Mouse (Mus musculus): Measurements from ENCODE around the gene Gabrd.
"Not testable (repeated sequence)": the region's sequence is repeated elsewhere in the genome, so short reads cannot be mapped to it uniquely, and the experiment has no call there.

Gabrd gene

GRCm38 (mm10) chr4:155397511-155398221, at the start of gene Gabrd:
Gabrd (minus strand) TSS chr4:155398112.
- DNase-seq, result peak; percentile 81 to 83

- no peak for DNase-seq
These were observed 44.9 kb upstream of the Gabrd start for GRCm38 (mm10) chr4:155442808-155443207.

GRCm38 (mm10) chr4:155433993-155434392, 36.1 kb upstream of the Gabrd start:
- DNase-seq, result no peak

DNA sequence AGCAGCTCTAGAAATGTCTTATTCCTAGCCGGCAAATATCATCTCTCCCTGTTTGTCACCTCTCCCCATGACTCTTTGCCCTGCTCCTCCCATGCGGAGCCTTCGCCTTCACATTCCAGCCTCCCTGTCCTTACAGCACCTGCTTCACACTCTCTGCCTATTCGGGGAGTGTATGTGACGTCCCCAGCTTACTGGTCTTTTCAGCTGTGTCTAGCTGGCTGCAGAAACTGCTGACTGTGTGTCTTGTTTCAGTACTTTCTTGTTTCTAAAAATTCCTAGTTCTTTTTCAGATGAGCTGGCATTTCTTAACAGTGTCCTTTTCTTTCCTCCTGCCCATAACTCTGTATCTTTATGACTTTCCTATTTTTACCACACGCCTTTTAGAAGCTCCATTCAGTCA, 34.4 kb upstream of the Gabrd start:
- DNase-seq, result no peak

DNA sequence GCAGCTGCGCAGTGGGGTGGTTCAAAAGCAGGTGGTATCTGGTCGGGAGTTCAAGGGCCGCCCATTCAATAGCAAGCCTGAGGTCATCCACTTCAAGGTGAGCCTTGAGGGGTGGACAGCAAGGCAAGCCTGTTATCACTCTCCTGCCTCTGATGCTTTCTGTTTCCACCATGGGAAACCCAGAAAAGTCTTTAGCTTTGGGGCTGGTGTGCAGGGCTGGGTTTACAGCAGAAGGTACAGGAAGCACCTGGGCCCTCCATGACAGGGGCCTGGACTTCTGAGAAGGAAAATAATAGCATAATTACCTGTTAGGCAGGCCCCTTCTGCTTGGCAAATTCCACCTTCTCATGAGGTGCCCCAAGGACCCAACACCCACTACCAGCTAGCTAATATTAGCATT, 31.3 kb upstream of the Gabrd start:
- DNase-seq, result no peak

- DNase-seq, result no peak
These were observed 30.5 kb upstream of the Gabrd start for GRCm38 (mm10) chr4:155428442-155428841.

- no peak for DNase-seq
These were observed 28.4 kb upstream of the Gabrd start for GRCm38 (mm10) chr4:155426272-155426671.

DNA sequence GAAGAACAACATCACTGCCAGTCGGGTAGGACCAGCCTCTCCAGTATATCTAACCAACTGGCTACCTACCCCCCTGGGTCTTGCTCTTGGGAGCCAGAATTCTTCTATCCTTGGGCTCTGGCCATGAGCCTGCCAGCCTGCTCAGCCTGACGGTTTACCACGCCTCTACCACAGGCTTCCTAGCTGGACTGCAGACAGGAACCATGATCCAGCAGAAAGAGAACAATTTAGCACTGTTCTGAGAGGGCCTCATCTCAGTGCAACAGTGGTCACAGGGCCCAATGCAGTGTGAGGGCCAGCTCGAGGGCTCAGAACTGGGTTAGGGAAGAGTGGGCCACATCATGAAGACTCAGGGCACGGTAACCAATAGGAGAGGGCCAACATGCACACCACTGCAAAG, 26.1 kb upstream of the Gabrd start:
- no peak for DNase-seq

DNA sequence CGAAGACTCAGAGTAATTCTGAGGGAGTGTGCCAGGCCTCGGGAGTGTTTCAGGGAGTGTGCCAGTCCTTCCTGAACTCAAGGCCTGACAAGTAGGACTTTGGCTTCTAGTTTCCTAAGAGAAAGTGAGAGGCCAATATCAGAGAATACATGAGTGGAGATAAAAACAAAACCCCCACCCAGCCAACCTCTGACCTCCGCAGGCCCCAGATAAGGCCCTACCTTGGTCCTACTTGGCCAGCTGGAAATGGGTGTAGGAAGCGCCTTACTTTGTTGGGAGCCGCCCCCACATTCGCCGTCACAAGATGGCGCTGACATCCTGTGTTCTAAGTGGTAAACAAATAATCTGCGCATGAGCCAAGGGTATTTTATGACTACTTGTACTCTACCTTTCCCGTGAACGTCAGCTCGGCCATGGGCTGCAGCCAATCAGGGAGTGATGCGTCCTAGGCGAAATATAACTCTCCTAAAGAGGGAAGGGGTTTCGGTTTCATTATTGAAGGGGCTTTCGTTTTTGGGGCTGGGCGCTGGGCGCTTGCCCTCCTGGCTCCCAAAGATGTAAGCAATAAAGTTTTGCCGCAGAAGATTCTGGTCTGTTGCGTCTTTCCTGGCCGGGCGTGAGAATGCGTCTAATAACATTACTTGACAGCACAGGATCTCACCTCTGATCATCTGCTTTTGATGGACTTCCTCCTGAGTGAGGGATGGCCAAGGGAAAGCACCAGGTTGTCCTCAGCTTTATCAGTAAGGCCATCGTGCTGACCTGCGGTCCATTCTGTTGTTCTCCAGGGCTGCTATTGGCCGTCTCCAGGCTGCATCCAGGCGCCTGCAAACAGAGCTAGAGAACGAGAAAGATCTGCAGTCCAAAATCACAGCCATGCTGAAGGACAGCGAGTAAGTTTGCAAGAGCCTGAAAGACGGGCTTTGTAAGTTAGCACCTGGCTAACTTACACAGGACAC, 23.8 kb upstream of the Gabrd start:
- not testable (repeated sequence) for DNase-seq

GRCm38 (mm10) chr4:155420137-155420536, 22.2 kb upstream of the Gabrd start:
- DNase-seq, result peak; percentile 80 to 82

DNA sequence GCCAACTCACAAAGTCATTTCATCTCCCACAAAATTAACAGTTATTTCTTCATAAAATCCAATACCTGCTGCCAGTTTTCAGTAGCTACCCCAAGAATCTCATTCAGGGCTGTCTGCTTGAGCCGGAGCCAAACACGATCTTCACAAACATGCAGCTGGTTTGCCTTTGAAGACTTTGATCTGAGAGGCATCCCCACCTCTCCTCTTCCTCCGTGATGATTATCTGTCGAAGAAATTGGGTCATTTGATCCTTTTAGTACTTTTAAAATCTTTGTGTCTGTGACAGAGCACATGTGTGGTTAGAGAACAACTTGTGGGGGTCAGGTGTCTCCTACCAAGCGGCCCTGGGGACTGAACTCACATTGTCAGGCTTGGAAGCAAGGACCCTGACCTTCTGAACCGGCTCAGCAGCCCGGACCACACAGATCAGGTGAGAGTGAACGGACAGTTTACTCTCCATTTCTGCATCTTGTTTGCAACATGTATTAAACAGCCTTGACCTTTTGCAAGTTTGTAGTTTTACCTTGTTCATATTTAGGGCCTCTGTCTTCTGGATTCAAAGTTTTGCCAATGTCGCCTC, 16.8 kb upstream of the Gabrd start:
- no peak for DNase-seq

- DNase-seq, result no peak
These were observed 15.9 kb upstream of the Gabrd start for GRCm38 (mm10) chr4:155413641-155414335.

GRCm38 (mm10) chr4:155412124-155412523, 14.2 kb upstream of the Gabrd start:
- no peak for DNase-seq

GRCm38 (mm10) chr4:155409058-155409776, 11.3 kb upstream of the Gabrd start, which contains the start of gene Cfap74:
Cfap74 (plus strand) TSS chr4:155409190.
- peak; percentile 88 to 90 for DNase-seq

DNA sequence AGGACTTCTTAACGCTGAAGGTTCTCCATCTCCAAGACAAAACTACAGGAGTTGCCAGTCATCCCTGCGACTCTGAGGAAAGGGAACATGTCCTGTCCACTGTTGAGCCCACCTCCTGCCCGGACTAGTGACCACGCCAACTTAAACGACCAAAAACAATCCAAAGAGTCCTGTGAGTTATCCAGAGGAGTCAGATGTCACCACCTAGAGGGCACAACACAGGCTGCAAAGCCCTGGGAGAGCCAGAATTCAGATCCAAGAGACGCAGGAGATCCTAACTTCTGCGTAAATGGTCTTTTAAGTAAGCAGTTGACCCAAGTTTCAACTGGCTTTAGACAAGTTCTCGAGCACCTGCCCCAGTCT, 10.8 kb upstream of the Gabrd start:
- DNase-seq, result no peak

- no peak for DNase-seq
These were observed 4.6 kb upstream of the Gabrd start for GRCm38 (mm10) chr4:155402489-155402888.

DNA sequence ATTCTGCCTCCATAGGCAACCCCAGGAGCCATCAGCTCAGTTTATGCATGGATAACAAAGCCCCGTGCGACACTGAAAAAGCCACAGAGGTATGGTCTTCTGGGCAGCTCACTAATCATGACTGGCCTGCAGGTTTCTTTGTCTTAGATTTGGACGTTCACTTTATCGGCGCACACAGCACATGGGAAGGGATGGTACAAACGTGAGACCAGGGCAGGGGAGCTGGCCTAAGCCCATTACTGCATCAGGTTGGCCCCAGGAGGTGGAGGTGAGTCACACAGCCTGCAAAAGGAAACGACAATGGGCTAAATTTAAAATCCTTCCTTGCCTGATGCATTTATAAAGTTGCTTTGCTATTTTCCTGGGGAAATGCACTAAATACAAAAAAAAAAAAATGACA, 3.2 kb upstream of the Gabrd start:
- peak; percentile 71 to 78 for DNase-seq

DNA sequence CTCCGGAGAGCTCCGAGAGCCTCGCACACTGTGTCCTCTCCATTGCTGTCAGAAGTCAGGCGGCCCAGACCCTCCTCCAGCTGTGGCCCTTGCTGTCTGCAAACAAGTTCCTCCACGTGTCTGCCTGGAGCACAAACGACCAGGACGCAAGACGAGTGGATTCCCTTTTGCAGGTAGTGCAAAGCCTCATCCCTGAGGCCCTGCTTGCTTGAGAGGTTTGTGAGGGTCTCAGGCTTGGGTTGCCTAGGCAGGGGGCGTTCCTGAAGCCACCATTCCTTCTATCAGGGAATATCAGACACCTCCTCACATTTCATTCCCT, 269 bp upstream of the Gabrd start:
- DNase-seq, result no peak

GRCm38 (mm10) chr4:155396751-155397150, 1.2 kb downstream of the Gabrd start:
- DNase-seq, result peak; percentile 96 to 97

DNA sequence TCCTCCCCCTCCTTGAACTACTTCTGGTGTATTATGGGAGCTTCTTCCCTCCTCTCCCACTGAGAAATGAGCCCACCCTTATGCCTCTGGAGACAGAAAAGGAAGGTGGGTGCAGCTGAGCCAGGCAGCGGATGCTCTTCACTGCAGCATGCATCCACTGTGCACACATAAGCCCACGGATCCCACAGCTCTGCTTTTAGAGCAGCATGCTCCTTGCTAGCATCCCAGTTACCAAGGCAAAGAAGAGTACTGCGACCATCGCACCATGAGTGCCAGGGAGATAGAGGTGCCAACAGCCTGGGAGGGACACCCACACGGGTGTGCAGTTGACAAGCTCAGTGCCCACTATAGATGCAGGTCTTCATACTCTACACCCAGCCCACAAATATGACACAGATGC, 2.4 kb downstream of the Gabrd start:
- peak in 1 of 2 experiments; percentile 33 for DNase-seq

- no peak for DNase-seq
These were observed 10.7 kb downstream of the Gabrd start for GRCm38 (mm10) chr4:155387166-155387565.

GRCm38 (mm10) chr4:155383326-155383725, 14.6 kb downstream of the Gabrd start:
- peak; percentile 49 to 64 for DNase-seq

Data from cerebellum, postnatal 14 days (tissue).